Mouse (Mus musculus): Measurements from ENCODE around the gene A930002H24Rik.
"Not testable (repeated sequence)": the region's sequence is repeated elsewhere in the genome, so short reads cannot be mapped to it uniquely, and the experiment has no call there.

The A930002H24Rik gene

DNA sequence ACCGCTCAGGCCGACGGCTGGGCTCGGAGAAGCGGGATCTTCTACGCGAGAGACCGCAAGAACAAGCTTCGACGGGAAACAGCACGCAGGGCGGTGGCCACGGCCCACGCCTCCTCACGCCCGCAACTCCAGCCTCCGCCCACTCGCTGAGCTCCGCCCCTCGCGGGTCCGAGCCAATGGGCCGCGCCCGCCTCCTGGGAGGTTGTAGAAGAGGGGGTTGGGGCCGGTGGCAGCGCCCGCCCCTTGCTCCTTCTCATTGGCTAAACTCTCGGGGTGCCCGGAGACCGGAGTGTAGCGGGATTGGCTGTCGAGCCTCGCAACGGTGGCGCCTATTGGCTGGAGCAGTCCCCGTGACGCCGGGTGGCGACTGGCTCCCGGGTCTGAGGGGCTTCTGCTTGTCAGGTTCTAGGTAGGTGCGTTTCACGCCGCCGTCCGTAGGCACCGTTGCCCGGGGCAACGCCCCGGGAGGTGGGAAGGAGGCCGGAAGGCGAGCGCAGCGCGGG, at the start of gene A930002H24Rik:
TSS of gene A930002H24Rik (minus strand) at position 145 of the 503 bp plus-strand sequence.
- peak; percentile 98 for DNase-seq

- no peak for DNase-seq
Measured at GRCm38 (mm10) chr17:63909297-63909696, 45.7 kb upstream of the A930002H24Rik start.

- DNase-seq = no peak
Measured at GRCm38 (mm10) chr17:63897050-63897449, 33.5 kb upstream of the A930002H24Rik start.

GRCm38 (mm10) chr17:63895829-63896228, 32.2 kb upstream of the A930002H24Rik start:
- no peak for DNase-seq

DNA sequence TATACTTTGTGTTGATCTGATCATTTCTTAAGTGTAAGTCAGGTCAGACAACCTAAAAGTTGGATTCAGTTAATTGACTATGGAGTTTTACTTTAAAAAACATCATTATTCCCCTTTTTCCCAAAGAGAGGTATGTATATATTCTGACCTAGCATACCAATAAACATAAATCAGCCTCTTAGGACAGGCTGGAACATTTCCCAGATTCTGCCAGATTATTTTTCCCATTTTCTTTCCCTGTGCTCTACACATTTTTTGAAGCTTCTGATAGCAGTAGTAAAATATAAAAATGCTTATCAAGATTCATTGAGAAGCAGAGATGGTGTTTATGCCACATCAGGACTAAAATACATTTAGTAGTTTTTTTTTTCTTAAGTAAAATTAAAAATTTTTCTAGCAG, 27.0 kb upstream of the A930002H24Rik start:
- no peak for DNase-seq

- DNase-seq = no peak
Measured at GRCm38 (mm10) chr17:63886988-63887387, 23.4 kb upstream of the A930002H24Rik start.

- no peak for DNase-seq
Measured at GRCm38 (mm10) chr17:63880009-63880408, 16.4 kb upstream of the A930002H24Rik start.

DNA sequence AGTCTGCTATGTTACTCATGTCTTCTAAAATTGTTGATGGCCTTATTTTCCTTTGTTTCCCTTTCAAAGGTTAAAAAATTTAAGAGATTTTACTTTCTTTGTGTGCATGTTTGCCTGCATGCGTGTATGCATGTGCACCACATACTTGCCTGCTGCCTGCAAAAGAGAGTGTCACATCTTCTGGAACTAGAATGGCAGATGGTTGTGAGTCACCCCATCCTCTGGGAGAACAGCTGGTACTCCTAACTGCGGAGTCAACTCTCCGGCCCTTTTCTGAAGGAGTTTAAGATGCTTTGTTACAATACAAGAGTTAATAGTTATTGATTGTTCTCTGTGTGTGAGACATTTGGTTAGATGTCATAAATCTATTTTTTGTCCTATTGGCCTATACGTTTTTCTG, 15.3 kb upstream of the A930002H24Rik start:
- DNase-seq = no peak

DNA sequence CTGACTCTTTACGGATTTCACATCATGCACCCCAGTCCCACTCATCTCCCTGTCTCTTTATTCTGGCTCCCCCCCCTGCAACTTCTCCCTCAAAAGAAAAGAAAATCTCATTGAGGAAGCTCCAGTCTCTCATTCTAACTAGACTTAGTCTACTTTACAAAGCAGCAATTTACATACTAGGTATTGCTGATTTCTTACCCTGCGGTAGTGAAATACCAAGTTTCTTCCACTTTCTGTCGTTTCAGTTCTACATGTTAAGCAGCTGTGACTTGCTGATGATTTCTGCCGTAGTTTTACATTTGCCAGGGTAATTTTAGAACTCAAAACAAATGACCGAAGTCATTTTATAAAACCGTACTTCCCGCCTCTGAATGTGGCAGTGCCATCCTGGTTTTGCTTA, 8.2 kb upstream of the A930002H24Rik start:
- no peak for DNase-seq

DNA sequence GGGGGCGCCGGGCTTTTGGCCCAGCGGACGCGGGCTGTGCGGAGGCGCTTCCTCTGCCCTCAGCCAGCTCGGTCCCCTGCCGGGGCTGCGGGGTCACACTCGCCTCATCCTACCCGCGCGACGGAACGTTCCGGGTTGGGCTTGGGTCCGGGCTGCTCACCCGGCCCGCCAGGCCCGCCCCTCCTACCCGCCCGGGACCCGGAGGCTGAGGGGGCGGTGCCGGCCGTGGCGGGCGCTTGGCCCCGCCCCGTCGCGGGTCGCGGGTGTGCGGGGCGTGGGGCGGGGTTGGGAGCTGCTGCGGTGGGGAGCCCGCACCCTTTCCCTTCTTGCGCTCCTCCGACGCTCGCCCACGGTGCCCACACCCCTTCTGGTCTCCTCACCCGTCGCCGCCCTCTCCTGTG, 580 bp upstream of the A930002H24Rik start:
- DNase-seq = no peak

- DNase-seq = no peak
Measured at GRCm38 (mm10) chr17:63863012-63863630, 470 bp downstream of the A930002H24Rik start, which contains the start of gene Fer. TSS of gene Fer (plus strand) at chr17:63863062.

GRCm38 (mm10) chr17:63862399-63862798, 1.2 kb downstream of the A930002H24Rik start:
- DNase-seq = no peak

DNA sequence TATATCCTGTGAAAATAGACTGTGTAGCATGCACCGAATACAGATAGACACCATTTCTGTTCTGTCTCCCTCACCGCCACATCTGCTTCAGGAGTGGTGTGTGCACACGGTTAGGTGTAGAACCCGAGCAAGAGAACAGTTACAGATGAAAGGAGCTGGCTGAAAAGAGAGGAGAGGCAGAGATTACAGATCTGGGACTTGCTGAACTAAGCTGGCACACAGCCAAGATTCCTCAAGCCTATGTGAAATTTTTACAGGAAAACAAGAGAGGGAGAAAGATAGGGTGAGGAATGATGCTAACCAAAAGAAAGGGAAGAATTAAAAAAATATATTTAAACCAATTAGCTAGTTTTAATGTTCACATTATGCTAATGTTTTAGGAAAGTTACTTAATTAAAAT, 2.6 kb downstream of the A930002H24Rik start:
- DNase-seq = no peak

GRCm38 (mm10) chr17:63857023-63857544, 6.5 kb downstream of the A930002H24Rik start:
- DNase-seq = no peak

GRCm38 (mm10) chr17:63850016-63850415, 13.6 kb downstream of the A930002H24Rik start:
- DNase-seq = no peak

DNA sequence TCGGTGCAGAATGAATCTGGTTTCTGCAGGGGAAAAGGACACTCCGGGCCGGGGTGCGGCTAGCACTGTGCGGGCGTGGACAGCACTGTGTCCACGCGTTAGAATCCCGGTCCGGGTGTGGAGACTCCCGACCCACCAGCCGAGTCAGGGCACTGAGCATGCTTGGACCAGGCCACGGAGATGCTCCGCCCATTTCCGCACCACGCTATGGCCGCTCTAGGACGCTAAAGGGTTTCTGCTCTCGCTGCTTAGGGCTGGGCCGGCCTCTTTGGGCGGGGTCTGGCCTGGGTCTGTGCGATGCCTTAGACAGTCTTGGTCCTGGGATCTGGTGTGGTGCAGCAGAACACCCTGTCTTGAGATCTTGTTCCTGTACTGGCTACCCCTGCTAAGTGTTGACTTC, 14.0 kb downstream of the A930002H24Rik start:
- DNase-seq = peak; percentile 83

DNA sequence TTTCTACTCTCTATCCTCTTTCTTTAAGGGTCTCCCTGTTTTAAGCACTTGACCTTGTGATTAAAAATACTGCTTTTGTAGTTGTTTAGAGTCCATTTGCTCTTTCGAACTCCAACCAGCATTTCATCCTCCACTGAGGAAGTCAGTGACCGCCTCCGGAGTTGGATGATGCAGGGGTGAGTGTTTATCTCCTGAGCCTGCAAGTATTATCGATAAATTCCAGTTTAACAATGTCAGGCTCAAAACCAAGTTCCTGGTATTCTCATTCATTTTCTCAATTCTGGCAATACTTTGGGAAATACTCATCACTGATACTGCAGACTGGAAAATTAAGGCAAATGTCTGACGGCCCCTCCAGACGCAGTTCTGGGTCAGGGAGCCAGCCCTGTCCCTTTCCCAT, 14.4 kb downstream of the A930002H24Rik start:
- no peak for DNase-seq

DNA sequence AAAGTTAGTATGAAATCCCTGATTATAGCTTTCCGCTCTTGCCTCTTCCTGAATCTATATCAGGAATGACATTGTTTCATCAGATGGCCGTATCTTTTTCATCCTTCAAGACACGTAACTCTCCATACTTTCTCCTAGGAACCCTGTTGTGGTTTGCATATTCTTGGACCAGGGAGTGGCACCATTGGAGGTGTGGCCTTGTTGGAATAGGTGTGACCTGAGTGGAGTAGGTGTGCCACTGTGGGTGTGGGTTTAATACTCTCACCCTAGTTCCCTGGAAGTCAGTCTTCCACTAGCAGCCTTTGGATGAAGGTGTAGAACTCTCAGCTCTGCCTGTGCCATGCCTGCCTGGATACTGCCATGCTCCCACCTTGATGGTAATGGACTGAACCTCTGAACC, 17.8 kb downstream of the A930002H24Rik start:
- not testable (repeated sequence) for DNase-seq

GRCm38 (mm10) chr17:63844936-63845335, 18.7 kb downstream of the A930002H24Rik start:
- DNase-seq = no peak

DNA sequence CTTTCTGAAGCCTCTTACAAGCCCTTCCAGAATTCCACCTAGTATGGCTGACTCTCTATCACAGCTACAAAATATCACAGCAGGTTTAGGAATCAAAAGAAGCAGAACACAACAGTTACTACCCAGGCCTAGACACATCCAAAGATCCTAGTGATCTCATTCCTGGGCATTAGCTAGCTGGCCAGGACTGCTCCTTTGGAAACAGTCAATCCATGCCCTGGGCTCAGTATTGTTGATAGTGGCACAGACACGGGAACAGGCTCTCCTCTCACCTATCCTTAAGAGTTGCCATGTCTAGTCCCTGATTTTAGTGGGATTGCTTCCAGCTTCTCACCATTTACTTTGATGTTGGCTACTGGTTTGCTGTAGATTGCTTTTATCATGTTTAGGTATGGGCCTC, 21.4 kb downstream of the A930002H24Rik start:
- no peak for DNase-seq

- no peak for DNase-seq
Measured at GRCm38 (mm10) chr17:63839636-63840269, 23.8 kb downstream of the A930002H24Rik start.

DNA sequence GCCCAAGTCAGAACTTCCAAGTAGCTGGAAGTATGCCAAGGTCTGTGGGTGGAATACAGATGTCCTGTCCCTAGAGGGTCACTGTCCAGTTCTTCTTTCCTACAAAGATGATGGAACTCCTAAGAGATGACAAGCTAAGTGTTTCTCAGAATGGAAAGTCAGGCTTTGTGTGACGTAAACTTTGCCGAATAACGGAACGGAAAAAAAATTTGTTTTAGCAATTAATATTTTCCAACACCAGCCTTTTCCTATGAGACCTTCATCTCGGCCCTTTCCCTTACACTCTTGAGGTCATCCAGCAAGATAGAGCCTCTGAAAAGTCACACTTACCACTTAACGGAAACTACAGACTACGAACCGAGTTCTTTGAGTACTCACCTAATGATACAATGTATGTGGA, 25.4 kb downstream of the A930002H24Rik start:
- no peak for DNase-seq

GRCm38 (mm10) chr17:63836641-63837040, 26.9 kb downstream of the A930002H24Rik start:
- DNase-seq = no peak

DNA sequence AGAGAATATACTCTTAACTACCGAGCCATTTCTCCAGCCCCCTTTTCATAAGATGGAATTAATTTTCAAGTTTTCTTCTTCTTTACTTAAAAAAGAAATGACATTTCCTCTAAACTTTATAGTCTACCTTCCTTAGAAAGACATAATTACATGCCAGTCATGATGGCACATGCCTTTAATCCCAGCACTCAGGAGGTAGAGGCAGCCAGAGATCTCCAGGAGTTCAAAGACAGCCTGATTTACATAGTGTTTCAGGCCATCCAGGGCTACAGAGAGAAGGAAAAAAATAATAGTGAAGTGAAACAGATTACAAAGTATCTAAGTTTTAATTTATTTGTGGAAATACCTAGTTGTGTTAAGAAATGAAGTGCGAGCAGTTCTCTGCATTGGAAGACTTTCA, 27.4 kb downstream of the A930002H24Rik start:
- DNase-seq = no peak

Measured in kidney, adult 11 months (tissue).